Mouse (Mus musculus) left cerebral cortex, postnatal 25 days (tissue): ENCODE measurements around the gene Otor. TPM values are rescaled to one million over a fixed set of nuclear protein-coding genes. Genes with fewer than 3 reads are reported as not detected.
A peak's percentile ranks its signal among the peaks of the same experiment; 100 is the strongest.

Experiments used
- DNase-seq, 2 experiments: peaks; one replicate each; pipeline ENCODE4 v3.0.0; 2022; ENCODE audit warnings: low spot score in 2 of 2, mixed read lengths in 1 of 2
- intact Hi-C: fragments of 180-260 bp; cut with DNase I; formaldehyde crosslinking; loops from one replicate; pipeline ENCODE4 v1.15.1; 2025
- total RNA-seq, 2 experiments: library from RNA; stranded (reverse); gene quantifications; 2 replicates each; pipeline ENCODE4 v1.2.3; 2021

The Otor gene
- total RNA-seq, 2 experiments from 2014 or later = not detected

- intact Hi-C loops = loop anchor here (2.0 to 10.0 kb wide), 5 partner anchors 248 to 1340 kb away; partner anchors contain the start of gene Pcsk2
These were observed 36.4 kb downstream of the Otor start for GRCm38 (mm10) chr2:143114716-143115115.

GRCm38 (mm10) chr2:143117453-143117852 is 39.2 kb downstream of the Otor start:
- peak; percentile 38 to 74 for DNase-seq
- intact Hi-C loops = loop anchor here (5.0 to 10.0 kb wide), 4 partner anchors 245 to 1337 kb away; partner anchors contain the start of gene Pcsk2

More at GRCm38 (mm10) chr2:143114716-143115115, 36.4 kb downstream of the Otor start:
- DNase-seq = peak; percentile 49 to 83

GRCm38 (mm10) chr2:143118221-143118620 is 39.9 kb downstream of the Otor start:
- DNase-seq = no peak
- intact Hi-C loops = loop anchor here (5.0 to 10.0 kb wide), 4 partner anchors 244 to 1337 kb away; partner anchors contain the start of gene Pcsk2

- intact Hi-C loops = loop anchor here (5.0 kb wide), 1 partner anchor 91 kb away; no protein-coding TSS in a partner anchor
- peak; percentile 20 to 28 for DNase-seq
These were observed 52.9 kb downstream of the Otor start for GRCm38 (mm10) chr2:143131098-143131646.

Other genes with a start within 250 kb of the Otor start
- gene Kif16b, start 176.9 kb upstream of the Otor start, total RNA-seq = 10 to 100 TPM; 10.2 to 12.7 TPM
- gene Snrpb2, start 15.4 kb upstream of the Otor start, total RNA-seq = 10 to 100 TPM; 34.2 to 35.0 TPM